Mouse (Mus musculus): Measurements from ENCODE around the gene Plxna1. TPM values are rescaled to one million over a fixed set of nuclear protein-coding genes. Genes with fewer than 3 reads are reported as not detected.

The Plxna1 gene
- polyA plus RNA-seq, 1 experiment from 2014 or later, result 56.5 TPM

Other genes with a start within 250 kb of the Plxna1 start
- 92.9 and 97.0 TPM in 2 replicates for gene Chchd6, start 233.0 kb upstream of the Plxna1 start, polyA plus RNA-seq (2016; fragmentation: Nextera tagmentation; extraction: Ambion mirVana)